8 mouse cellular contexts compared by ENCODE assay signal in genomic region chr4:101550671-101551161, GRCm38 (mm10). TPM values are rescaled to one million over a fixed set of nuclear protein-coding genes. Genes with fewer than 3 reads are reported as not detected.
DNase-seq lines count a peak whose midpoint lies in the region; ATAC-seq lines count a peak whose summit lies in the region.

No protein-coding gene starts in this region.

- H3K36me3 ChIP-seq in heart, embryonic 10.5 days, result no peaks in the 10 kb centered on the region
- H3K36me3 ChIP-seq in kidney, embryonic 14.5 days (ENCODE audit: control insufficient read depth, insufficient read depth, low read length), result no peaks in the 10 kb centered on the region

- no peak overlapping the region for H3K9ac ChIP-seq in kidney, embryonic 14.5 days (ENCODE audit: low read depth, low read length)

- peak; percentile 15 to 26 for DNase-seq in left cerebral cortex, postnatal 25 days (ENCODE audit: low spot score in 2 of 2)
- no peak for DNase-seq in left cerebral cortex, postnatal 14 days (ENCODE audit: low spot score in 2 of 2)
- peak; percentile 72 to 75 for DNase-seq in cerebellum, postnatal 25 days
- DNase-seq in heart, embryonic 10.5 days (ENCODE audit: low spot score), result peak; percentile 80
- peak; percentile 45 for DNase-seq in lung, postnatal 14 days
- DNase-seq in retina, embryonic 14.5 days (ENCODE audit: low spot score), result peak; percentile 76
- no peak for DNase-seq in layer of hippocampus, adult 11-12 months (ENCODE audit: low spot score)

- H3K27ac ChIP-seq in heart, embryonic 10.5 days, result no peak overlapping the region
- H3K27ac ChIP-seq in kidney, embryonic 14.5 days (ENCODE audit: low read depth, low read length), result no peak overlapping the region

- peak; percentile 95 for ATAC-seq in kidney, embryonic 14.5 days (ENCODE audit: low FRiP score, low TSS enrichment)

- peaks cover 14% of the 10 kb centered on the region for H3K4me1 ChIP-seq in heart, embryonic 10.5 days
- H3K4me1 ChIP-seq in kidney, embryonic 14.5 days (ENCODE audit: control insufficient read depth, insufficient read depth, low read length), result 0 out of 2 replicates have a peak, but pooled peaks cover 4% of the 10 kb centered on the region

- WGBS in heart, embryonic 10.5 days, result under 1% methylated on average over 33 of the region's 33 CpGs
- under 1% methylated on average over 32 of the region's 33 CpGs for WGBS in kidney, embryonic 14.5 days

- peak overlapping the region; percentile 52 for H3K4me3 ChIP-seq in heart, embryonic 10.5 days
- peak overlapping the region; percentile 40 for H3K4me3 ChIP-seq in kidney, embryonic 14.5 days (ENCODE audit: low read length)

- no peaks in the 10 kb centered on the region for H3K9me3 ChIP-seq in heart, embryonic 10.5 days
- H3K9me3 ChIP-seq in kidney, embryonic 14.5 days (ENCODE audit: control insufficient read depth, low read length), result no peaks in the 10 kb centered on the region

- peak overlapping the region; percentile 62 for H3K4me2 ChIP-seq in kidney, embryonic 14.5 days (replicated peaks; ENCODE audit: low read depth, low read length)

- intact Hi-C loops in left cerebral cortex, postnatal 25 days (cut with DNase I), result no loop called here
- intact Hi-C loops in left cerebral cortex, postnatal 14 days (cut with DNase I), result no loop called here

- H3K27me3 ChIP-seq in heart, embryonic 10.5 days (ENCODE audit: insufficient read depth, poor library complexity, severe bottlenecking), result peaks cover 31% of the 10 kb centered on the region
- H3K27me3 ChIP-seq in kidney, embryonic 14.5 days (ENCODE audit: control insufficient read depth, insufficient read depth, low read length), result peaks cover 14% of the 10 kb centered on the region

RNA-seq across cellular contexts. Expression of gene Dnajc6, which starts 54.3 kb away (rescaled TPM):
- 100 to 1,000 TPM; 306 to 342 TPM for total RNA-seq in left cerebral cortex, postnatal 25 days (2021)
- total RNA-seq in left cerebral cortex, postnatal 14 days (2021), result 100 to 1,000 TPM; 310 to 313 TPM
- polyA plus RNA-seq in heart, embryonic 10.5 days (2016; fragmentation: Nextera tagmentation; extraction: Ambion mirVana), result 0.44 and 0.59 TPM in 2 replicates
- 0.30 and 0.74 TPM in 2 replicates for polyA plus RNA-seq in kidney, embryonic 14.5 days (2014; fragmentation: Nextera tagmentation; extraction: Ambion mirVana)

Comparison
In these comparisons a context has a peak if more than half of its experiments do, and no peak if none do; other contexts are left out.
1. DNase-seq: peak in left cerebral cortex, postnatal 25 days (2 of 2), cerebellum, postnatal 25 days (2 of 2), heart, embryonic 10.5 days (single experiment), lung, postnatal 14 days (single experiment) and retina, embryonic 14.5 days (single experiment); none in left cerebral cortex, postnatal 14 days (0 of 2) and layer of hippocampus, adult 11-12 months (single experiment).